Mouse (Mus musculus): ENCODE results near the gene Lmf1.

- TF ChIP-seq CTCF (IDR thresholded peaks at IDR 0.05 in 2 of 3, conservative IDR thresholded peaks at IDR 0.05 in 1 of 3; ENCODE audit: control insufficient read depth in 1 of 3, insufficient read depth in 1 of 3, low read depth in 2 of 3, low read length in 3 of 3, poor library complexity in 1 of 3, severe bottlenecking in 1 of 3): peak; percentile 65 to 71 (median 71)
- TF ChIP-seq POLR2A (IDR thresholded peaks at IDR 0.05; ENCODE audit: control insufficient read depth in 1 of 2, insufficient read depth in 1 of 2, low read depth in 1 of 2, low read length in 2 of 2, poor library complexity in 1 of 2): no peak
- no peak for TF ChIP-seq EP300 (IDR thresholded peaks at IDR 0.05; ENCODE audit: low read depth in 1 of 2, low read length in 2 of 2)
- TF ChIP-seq NELFE (IDR thresholded peaks at IDR 0.05; ENCODE audit: low read depth, low read length): no peak
- TF ChIP-seq ZNF384 (IDR thresholded peaks at IDR 0.05; ENCODE audit: low read depth, low read length): no peak
- TF ChIP-seq USF1 (IDR thresholded peaks at IDR 0.05; ENCODE audit: low read depth, low read length): no peak
- no peak for TF ChIP-seq NRF1 (IDR thresholded peaks at IDR 0.05; ENCODE audit: insufficient read depth, low read depth, low read length, poor library complexity, severe bottlenecking)
- no peak for TF ChIP-seq CHD1 (IDR thresholded peaks at IDR 0.05; ENCODE audit: low read depth, low read length)
Observed at GRCm38 (mm10) chr17:25700863-25701496, 122.1 kb downstream of the Lmf1 start.
